Mouse (Mus musculus) CD4-positive, CD25-positive, alpha-beta regulatory T cell, adult 2 months (primary cell): ENCODE data around the gene Zbp1.

ENCODE experiments used
- DNase-seq: peaks from one replicate; pipeline ENCODE4 v3.0.0-alpha.2; 2012; ENCODE audit warnings: low read depth, low spot score

Gene Zbp1

DNA sequence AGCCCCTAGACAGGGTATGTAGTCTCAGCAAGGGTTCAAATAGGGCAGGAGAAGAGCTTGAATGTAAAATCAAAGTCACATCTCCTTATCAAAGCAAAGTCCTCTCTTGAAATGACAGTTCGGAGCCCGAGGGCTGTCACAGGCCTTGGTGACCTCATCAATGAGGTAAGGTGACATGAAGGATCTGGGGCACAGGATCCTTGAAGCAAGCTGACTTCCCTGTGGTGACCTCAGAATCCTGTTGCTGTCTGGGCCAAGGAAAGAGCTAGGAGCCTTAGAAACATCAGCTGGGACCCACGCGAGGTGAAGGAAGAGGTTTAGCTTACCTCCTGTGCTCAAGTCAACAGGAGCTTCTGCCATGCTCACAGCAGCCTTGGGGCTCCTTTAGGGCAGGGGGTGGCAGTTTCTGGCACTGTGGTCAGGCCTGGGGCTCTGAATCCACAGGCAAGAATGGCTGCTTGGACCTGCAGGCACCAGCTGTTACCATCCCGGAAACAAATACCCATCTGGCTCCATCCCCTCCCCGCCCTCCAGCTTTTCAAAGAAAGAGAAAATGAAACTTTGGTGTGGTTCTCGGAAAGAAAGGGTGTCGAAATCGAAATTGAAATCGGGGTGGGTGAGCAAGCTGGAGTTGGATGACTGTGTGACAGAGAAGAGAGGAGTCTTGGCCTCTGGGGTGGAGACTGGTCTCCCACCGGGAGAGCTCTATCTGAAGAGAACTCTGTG is at the start of gene Zbp1:
Gene Zbp1, minus strand, starts transcription at position 508 of the 726 bp plus-strand sequence.
- peak; percentile 88 for DNase-seq

DNA sequence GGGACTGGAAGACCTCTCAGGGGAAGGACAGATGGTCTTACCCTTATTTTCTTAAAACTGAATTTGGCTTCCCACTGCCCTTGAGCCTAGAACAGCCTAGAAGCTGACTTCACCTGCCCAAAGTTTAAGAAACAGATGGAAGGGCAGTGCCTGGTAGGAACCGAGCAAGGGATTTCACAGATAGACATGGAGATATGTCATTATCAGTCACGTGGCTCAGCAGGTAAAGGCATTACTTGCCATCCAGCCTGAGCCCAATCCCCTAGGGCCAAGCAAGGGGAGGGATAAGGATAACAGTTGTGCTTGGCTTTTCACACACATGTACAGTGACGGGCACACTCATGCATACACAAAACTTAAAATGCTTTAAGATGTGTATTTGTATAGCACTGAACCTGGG is 48.8 kb upstream of the Zbp1 start:
- DNase-seq = no peak

DNA sequence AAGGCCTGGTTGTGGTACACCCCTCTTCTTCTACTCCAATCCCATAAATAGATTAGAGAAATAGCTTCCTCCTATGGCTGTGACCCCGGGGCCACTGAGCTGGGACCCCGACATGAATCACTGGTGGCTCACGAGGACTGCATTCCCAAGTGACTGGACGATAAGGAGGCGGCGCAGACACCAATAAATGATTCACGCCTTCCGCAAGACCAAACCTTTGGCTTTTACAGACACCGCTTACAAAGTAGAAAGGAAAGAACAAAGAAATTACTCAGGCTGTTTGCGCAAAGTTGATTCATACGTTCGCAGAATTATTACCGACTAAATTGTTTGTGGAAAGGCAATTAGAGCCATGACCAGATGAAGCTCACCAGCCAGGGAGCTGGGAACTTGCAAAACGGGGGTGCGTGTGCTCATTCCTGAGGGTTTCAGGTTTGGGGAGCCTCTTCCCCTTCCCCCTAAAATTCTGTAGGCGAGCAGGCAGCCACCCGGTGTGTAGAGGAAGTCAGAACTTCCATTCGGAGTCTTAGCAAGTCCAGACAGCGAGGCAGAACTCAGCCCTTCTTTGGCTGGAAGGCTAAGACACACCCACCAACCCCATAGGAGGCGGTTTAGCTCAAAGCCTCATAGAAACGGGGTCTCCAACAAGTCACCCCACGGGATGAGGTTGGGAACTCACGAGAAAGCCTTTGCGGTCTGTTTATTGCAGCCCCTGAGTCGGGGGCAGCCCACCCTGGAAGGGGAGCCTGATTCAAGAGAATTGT is 47.8 kb upstream of the Zbp1 start:
- DNase-seq = no peak

DNA sequence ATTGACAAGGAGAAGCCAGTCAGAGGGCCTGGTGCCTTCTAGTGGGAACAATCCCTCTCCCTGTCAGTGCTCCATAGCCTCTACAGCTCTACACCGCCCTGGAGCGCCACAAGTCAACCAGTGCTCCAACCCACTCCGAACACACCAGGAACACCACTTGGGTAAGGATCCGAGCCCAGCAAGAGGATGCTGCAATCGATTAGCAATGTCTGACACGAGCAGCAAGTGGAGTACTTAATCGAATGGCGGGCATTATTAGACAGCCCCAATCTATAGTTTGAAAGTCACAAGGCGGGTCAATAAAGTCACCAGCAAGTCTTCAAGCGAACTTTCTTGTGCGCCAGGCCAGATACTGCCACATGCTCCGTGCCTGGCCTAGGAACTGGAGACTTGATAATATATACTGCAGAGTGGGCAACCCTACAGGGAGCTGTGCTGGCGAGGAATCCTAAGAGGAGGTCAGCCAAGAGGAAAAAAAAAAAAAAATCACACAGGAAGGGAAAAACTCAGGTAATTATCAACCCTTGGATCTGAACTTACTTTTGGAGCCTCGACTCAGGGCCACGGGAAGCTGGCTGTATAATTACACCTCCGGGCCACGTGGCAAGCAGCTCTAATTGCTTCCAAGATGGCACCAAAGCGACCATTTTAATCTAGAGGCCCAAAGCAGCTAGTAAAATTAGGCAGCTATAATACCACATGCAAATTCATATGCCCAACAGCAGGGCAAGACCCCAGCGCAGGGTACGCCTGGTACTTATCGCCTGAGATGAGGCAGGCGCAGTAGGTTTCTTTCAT is 46.9 kb upstream of the Zbp1 start:
- no peak for DNase-seq

DNA sequence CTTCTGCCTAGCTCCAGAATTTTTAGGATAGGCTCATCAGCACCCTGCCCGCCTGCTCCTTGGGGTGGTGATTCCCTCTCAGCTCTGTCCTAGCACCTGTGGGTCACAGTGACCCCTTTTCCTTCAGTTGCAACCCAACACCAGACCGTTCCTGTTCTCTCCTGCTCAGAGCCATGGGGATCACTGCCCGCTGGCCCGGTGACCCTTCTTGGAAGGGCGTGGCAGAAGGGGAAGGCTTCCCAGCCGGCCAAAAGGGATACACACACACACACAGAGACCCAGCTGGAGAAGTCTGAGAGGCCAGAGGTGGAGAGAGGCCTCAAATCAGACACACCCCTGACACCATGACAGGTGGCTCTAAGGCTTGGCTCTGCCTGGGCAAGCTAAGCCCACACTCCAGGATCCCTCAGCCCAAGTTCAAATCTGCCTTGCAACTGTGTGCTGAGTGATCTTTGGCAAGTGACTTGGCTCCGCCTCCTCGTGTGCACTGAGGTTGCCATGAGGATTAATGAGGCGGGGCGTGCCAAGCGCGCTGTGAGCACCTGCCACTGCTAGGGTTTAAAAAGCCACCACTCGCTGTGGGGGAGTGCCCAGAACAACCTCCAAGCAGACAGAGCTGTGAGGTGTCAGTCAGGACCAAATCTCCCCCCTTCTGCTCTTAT is 45.9 kb upstream of the Zbp1 start:
- DNase-seq = peak; percentile 87

DNA sequence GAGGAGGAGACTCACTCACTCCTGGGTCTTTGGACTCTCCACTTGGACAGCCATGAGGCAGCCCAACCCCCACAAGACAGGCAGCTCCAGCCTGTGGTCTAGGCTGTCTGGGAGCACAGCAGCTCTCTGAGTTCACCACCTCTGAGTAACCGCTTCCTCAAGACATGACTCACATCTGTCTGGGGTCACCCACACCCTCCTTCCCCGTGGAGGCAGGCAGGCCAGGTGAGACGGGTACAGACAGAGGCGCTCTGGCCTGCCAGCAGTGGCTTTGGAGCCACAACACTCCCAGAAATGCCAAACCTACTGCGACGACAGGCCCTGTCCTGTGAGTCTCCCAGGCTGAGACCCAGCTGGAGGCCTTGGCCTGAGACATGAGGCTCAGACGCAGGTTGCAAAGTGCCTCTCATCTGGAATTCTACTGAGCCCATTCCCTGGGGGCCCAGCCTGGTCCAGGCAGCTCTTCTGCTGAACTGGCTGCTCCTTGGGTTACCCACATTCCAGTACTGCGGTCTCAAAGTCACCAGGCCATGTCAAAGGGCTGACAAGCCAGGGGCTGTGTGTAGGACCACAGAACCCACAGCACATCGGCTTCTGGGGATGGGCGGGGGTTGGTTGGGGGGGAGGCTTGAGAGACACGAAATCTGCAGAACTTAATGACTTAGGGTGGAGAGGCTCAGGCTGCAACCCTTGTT is 45.1 kb upstream of the Zbp1 start:
- peak; percentile 76 for DNase-seq

DNA sequence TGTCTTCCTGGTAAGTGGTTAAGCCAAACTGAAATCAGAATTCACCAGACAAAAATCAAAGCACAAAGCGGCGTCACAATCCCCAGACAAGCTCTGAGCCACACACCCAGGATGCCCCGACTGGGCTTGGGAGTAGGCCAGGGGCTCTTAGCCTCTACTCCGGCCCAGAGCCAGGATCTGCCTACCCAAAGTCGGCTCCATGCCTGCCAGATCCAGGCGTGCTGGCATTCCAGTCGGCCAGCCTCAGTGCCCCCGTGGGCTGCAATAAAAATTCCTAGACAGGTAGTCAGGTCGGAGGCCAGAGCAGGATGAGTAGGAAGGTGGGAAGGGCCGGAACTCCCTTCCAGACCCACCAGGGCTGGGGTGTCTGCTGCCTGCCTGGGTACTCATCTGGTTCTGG is 42.8 kb upstream of the Zbp1 start:
- DNase-seq = no peak

DNA sequence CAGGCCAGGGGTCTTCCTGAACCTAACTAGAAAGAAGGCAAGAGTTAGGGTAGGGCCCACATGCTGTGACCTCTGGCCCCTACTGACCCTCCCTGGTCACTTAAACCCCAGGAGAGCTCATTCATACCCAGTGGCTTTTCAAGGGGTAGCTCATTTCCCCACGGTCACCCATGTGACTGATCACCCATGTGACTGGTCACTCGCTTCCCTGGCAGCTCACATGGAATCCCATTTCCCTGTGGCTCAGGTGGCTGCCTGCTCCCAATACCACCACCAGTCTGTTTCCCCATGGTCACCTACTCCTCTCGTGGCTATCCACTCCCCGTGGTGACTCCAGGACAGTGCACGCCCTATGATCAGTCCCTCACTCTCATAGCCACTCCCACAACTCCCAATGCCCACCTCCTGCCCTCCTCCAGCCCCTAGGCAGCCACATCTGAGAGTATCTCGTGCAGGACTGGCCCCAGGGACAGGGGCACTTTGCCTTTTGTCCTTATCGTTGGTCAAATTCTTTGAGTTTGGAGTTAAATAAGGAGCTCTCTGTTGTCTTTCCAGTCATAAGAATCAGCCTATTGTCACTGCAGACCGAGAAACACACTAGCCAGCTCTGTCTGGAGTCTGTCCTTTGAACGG is 39.9 kb upstream of the Zbp1 start:
- no peak for DNase-seq

DNA sequence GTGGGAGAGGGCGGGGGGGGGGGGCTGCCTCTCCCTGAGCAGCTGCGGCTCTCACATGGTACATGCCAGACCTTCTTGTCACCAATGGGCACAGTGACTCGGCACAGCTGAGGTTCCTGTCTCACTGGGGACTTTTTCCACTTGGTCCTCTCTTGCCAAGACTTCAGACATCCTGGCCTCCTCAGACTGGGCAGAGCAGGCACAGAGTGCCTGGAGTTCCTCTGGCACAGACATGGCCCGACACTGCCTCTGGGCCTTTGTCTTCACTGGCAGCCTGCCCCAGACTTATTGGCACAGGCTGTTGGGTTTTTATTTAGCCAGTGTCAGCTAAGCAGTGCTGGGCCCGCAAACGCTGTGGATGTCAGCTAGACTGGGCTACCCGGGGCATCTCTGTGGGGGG is 38.9 kb upstream of the Zbp1 start:
- no peak for DNase-seq

DNA sequence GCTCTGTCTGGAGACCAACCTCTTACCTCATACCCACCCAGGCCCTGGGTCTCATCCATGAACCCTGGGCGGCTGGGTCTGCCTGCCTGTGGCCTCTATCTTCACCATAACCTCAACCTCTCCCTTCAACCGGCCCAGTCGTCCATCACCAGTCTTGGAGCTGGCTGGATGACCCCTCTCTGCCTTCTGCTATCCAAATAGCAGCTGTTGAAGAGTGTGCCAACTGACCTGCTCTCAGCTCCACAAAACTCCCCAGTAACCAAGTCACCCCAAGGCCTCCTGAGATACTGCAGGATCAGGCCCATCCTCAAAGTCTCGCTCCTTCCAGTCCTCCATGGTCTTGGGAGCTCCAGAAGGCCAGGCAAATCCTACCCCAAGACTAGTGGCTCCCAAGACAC is 37.8 kb upstream of the Zbp1 start:
- DNase-seq = no peak

DNA sequence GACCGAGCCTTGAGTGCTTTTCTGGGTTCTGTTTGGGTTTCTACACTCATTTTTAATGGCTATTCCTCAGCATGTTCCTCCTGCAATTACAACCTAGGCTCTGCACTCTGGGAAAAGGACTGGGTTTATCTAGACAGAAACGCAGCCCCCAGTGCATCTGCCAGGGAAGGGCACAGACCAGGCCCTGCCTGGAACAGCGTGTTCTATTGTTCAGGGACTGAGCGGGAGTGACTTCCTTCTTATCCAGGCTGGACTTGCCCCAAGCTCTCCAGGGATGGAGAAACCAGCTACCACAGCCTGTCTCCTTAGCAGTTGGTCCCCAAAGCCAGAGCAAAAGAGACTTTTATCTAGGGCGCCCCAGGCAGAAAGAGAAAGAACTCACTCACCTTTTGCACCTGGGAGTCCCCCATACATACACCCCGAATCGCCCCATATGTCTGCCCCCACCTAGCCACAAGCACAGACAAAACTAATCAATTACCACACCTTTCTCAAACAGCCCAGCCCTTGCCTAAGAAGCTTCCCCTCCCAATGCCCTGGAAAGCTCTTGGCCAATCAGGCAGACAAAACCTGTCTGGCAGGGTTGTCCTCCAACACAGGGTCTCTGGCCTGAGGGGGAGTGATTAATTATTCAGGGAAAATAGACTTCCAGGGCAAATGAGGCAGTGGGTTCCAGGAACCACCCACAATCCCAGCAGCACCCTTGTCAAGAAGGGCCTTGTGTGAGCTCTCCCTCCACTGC is 37.3 kb upstream of the Zbp1 start:
- no peak for DNase-seq

DNA sequence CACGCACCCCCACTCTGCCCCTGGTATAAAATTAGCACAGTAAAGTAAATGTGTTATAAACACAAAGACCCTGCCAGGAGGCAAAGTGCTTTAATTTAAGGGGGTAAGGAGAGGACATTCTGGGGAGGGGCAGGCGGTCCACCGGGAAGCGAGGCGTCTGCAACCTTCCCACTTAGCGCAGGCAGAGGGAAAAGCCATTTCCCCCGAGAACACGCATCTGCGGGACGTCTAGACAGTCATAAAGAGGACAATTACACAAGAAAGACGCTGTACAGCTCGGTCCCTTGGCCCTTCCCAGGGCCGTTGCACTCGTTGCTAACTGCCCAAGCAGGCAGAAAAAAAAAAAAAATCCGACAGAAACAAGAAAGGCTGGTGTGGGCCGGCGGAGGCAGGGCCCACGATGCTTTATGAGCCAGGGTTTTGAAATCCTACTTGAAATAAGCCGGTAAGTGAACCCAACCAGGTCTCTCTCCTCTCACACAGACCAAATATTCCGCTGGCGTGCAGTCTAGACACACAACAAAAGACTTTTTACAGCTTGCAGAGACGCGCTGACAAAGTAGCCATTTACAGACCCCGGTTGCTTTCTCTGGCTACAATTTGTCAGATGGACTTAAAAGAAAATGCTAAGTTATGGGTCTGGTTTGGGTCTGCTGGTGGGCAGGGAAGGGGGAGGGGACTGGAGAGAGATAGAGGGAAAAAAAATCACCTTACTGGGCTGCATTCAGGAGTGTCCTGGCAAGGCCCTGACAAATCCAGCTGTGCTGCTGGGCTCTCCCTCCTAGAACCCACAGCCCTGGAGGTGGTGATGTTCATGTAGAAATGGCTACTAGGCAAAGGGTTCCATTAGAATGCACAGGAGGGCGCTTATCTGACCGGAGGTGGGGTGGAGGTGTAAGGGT is 35.3 kb upstream of the Zbp1 start:
- no peak for DNase-seq

DNA sequence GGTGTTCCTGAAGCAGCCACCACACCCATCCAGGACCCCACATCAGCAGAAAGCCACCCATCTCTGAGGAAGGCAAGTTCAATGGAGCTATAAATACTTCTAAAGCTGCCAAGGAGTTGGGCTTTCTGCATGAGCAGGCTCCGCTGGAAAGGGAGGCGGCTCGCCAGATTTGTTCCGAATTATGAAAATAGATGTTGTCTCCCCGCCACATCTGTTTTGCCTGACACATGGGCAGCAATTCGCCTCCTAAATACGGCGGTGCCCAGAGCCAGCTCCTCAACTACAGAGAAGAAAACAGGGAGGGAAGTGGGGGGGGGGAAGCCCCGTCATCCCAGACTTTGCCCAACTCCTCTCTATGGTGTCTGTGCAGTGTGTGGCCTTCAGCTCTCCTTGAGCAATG is 33.0 kb upstream of the Zbp1 start:
- no peak for DNase-seq

DNA sequence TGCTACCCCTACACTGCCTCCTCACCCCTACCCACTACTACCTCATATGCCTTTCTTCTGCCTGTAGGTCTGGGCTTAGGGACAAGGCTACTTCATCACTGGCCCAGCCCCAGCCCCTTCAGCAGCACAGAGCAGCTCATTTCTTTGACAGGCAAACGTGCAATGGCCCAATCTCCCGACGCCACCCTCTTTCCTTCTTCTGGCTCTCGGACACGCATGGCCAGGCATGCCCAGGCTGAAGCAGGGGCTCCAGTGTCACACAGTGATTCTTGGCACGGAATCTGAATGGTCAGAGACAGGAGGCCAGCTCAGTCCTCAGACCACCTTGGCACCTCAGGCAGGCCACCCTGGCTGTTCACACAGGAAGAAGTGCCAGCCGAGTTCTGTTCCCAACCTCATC is 32.4 kb upstream of the Zbp1 start:
- DNase-seq = no peak

DNA sequence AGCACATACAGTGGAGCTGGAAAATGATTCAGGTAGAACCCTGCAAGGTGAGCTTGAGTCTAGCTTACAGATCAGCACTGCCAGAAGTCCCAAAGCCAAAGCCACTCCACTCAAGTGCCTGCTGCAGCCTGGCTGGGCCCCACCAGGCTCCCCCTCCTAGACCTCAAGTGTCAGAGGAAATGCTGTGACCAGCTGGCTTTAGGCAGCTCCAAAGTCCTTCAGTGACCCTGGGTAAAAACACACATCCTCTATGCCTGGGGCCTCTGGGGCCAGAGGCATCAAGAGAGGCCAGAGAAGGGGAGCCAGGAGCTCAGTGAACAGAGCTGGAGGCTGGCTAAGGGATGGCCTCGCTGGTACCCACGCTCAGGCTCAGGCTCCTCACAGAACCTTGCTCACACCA is 31.7 kb upstream of the Zbp1 start:
- DNase-seq = no peak

DNA sequence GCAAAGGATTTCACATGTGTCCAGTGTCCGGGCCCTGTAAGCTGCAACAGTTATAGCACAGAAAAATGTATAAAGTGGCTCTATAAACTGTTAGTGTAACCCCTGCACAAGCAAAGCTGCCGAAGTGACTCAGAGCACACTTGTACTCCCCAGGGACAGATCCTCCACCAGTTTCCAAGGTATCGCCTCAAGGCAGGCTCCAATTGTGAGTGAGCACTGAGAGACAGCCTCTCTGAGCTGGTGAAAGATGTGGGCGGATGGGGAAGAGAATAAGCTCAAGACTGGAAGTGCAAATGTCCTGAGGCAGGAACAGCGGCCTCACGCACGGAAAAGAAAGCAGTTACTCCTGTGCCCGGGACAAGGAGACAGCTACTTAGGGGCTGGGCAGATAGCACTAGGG is 31.2 kb upstream of the Zbp1 start:
- no peak for DNase-seq

DNA sequence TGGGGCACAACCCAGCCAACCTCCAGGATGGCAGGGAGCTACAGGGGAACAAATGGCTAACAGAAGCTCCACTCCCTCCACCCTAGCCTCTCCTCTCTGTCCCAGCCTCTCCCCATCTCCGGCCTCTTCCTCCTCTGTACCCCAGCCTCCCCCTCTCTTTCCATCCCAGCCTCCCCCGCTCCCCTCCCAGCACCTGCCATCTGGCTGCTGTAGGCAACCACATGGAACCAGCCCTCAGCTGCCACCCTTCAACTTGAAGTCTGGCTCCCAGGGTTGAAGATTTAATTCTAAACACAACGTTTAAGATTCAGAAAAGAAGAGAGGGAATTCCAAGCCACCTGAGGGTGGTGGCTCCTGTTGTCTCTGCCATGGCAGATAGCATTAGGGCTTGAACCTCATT is 30.7 kb upstream of the Zbp1 start:
- DNase-seq = no peak

DNA sequence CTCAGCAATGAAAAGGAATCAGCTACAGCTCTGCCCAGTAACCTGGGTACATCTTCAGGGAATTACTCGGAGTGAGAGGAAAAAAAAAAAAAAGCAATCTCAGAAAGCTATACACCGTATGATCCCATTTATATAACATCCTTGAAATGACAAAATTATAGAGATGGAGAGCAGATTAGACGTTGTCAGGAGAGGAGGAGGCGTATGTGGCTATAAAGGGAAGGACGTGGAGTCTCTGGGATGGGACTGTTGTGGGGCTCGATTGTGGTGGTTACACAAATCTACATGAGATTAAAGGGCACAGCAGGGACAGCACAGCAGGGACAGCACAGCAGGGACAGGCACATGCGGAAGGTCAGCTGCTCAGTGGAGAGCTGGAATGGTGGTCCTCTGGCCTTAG is 30.1 kb upstream of the Zbp1 start:
- DNase-seq = no peak

DNA sequence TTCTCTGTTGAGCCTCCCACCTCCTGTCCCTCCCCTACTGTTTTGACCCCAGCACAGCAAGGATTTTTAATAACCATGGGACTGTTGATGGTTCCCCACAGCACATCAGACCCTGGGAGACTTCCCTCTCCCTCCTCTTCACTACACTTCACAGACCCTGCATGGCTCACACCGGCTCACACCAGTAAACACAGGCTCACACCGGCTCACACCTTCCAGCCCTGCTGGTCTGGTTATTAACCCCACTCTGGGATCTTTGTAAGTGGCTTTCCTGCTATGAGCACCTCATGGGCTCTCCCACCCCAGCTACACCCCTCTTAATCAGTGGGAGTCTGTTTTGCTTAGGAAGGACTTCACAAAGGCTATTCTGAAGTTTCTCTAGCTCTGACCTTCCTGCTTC is 29.2 kb upstream of the Zbp1 start:
- DNase-seq = no peak
